Mouse (Mus musculus): Measurements from ENCODE around the gene Ear14. TPM values are rescaled to one million over a fixed set of nuclear protein-coding genes. Genes with fewer than 3 reads are reported as not detected.
"Not testable (repeated sequence)": the region's sequence is repeated elsewhere in the genome, so short reads cannot be mapped to it uniquely, and the experiment has no call there.

Gene Ear14
- polyA plus RNA-seq, 1 experiment from 2014 or later, result not detected

- not testable (repeated sequence) for H3K36me3 ChIP-seq (ENCODE audit: control insufficient read depth, insufficient read depth, low read length); H3K27me3 ChIP-seq (ENCODE audit: control insufficient read depth, insufficient read depth, low read length); H3K4me3 ChIP-seq (ENCODE audit: low read depth, low read length); H3K27ac ChIP-seq (ENCODE audit: low read depth, low read length); H3K9me3 ChIP-seq (replicated peaks; ENCODE audit: control insufficient read depth, low read length); H3K9ac ChIP-seq (ENCODE audit: low read depth, low read length); H3K4me2 ChIP-seq; H3K4me1 ChIP-seq (ENCODE audit: control insufficient read depth, insufficient read depth, low read length); ATAC-seq (replicated peaks; ENCODE audit: insufficient number of reproducible peaks, low FRiP score, low TSS enrichment)
- 50% methylated on average over 4 of the region's 4 CpGs for WGBS (ENCODE audit: insufficient replicate concordance)
Measured at GRCm38 (mm10) chr14:51172947-51173346, 30.2 kb upstream of the Ear14 start.

GRCm38 (mm10) chr14:51173843-51174242 lies 29.3 kb upstream of the Ear14 start:
- 77% methylated on average over 4 of the region's 4 CpGs for WGBS (ENCODE audit: insufficient replicate concordance)

DNA sequence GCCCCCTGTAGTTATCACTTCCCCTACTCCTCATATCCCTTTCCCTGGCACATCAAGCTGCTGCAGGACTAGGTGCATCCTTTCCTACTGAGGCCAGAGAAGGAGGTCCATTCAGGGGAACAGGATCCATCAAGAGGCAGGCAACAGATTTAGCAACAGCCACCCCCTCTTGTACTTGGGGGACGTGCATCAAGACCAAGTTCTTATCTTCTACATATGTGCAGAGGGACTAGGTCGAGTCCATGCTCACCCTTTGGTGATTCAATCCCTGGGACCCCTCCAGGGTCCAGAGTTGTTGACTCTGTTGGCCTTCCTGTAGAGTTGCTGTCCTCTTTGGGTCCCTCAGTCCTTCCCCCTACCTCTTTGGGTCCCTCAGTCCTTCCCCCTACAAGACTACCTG lies 22.1 kb upstream of the Ear14 start:
- not testable (repeated sequence) for H3K27me3 ChIP-seq (ENCODE audit: control insufficient read depth, insufficient read depth, low read length); ATAC-seq (replicated peaks; ENCODE audit: insufficient number of reproducible peaks, low FRiP score, low TSS enrichment); H3K27ac ChIP-seq (ENCODE audit: low read depth, low read length); H3K4me2 ChIP-seq; H3K36me3 ChIP-seq (ENCODE audit: control insufficient read depth, insufficient read depth, low read length); H3K9ac ChIP-seq (ENCODE audit: low read depth, low read length); H3K4me3 ChIP-seq (ENCODE audit: low read depth, low read length); H3K4me1 ChIP-seq (ENCODE audit: control insufficient read depth, insufficient read depth, low read length); H3K9me3 ChIP-seq (replicated peaks; ENCODE audit: control insufficient read depth, low read length)
- WGBS (ENCODE audit: insufficient replicate concordance), result 79% methylated on average over 2 of the region's 2 CpGs

More at GRCm38 (mm10) chr14:51173843-51174242, 29.3 kb upstream of the Ear14 start:
- H3K27me3 ChIP-seq (ENCODE audit: control insufficient read depth, insufficient read depth, low read length), result no peaks in the 10 kb centered on the region
- no peak overlapping the region for H3K27ac ChIP-seq (ENCODE audit: low read depth, low read length)
- H3K4me2 ChIP-seq, result no peak overlapping the region
- H3K4me1 ChIP-seq (ENCODE audit: control insufficient read depth, insufficient read depth, low read length), result no peaks in the 10 kb centered on the region; the same call in 1 of the 2 replicates
- no peaks in the 10 kb centered on the region for H3K36me3 ChIP-seq (ENCODE audit: control insufficient read depth, insufficient read depth, low read length)
- H3K9me3 ChIP-seq (replicated peaks; ENCODE audit: control insufficient read depth, low read length), result no peaks in the 10 kb centered on the region
- ATAC-seq (replicated peaks; ENCODE audit: insufficient number of reproducible peaks, low FRiP score, low TSS enrichment), result no peak
- no peak overlapping the region for H3K9ac ChIP-seq (ENCODE audit: low read depth, low read length)
- H3K4me3 ChIP-seq (ENCODE audit: low read depth, low read length), result no peak overlapping the region

DNA sequence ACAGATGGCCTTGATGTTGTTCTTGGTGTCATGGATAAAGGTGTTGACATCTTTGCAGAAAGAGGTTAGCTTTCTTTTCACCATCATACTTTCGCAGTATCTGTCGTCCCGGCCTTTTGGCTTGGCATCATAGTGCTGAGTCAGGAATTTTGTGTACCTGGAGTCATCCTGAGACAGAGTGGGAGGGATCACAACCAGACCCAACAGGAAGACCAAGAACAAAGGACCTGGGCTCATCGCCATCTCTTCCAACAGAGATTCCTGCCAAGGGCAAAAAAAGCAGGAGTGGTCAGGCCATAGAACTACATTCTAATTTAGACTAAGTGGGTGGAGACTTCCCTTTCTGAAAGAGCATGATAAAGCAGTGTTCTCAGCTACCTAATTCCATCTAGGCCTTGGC lies 7.5 kb upstream of the Ear14 start:
- Histone ChIP-seq H3K27me3 (ENCODE audit: control insufficient read depth, insufficient read depth, low read length) (no peaks in the 10 kb centered on the region), H3K4me2 (no peak overlapping the region), H3K4me1 (ENCODE audit: control insufficient read depth, insufficient read depth, low read length) (no peaks in the 10 kb centered on the region), H3K9me3 (replicated peaks; ENCODE audit: control insufficient read depth, low read length) (no peaks in the 10 kb centered on the region), H3K36me3 (ENCODE audit: control insufficient read depth, insufficient read depth, low read length) (no peaks in the 10 kb centered on the region), H3K4me3 (ENCODE audit: low read depth, low read length) (no peak overlapping the region), H3K27ac (ENCODE audit: low read depth, low read length) (no peak overlapping the region), H3K9ac (ENCODE audit: low read depth, low read length) (no peak overlapping the region)
- ATAC-seq (replicated peaks; ENCODE audit: insufficient number of reproducible peaks, low FRiP score, low TSS enrichment), result no peak
- 90% methylated on average over 4 of the region's 4 CpGs for WGBS (ENCODE audit: insufficient replicate concordance)

GRCm38 (mm10) chr14:51199098-51200023 lies 3.8 kb upstream of the Ear14 start, which contains the start of gene Ang2:
Ang2 (minus strand) TSS chr14:51199148.
- H3K36me3 ChIP-seq (ENCODE audit: control insufficient read depth, insufficient read depth, low read length), result no peaks in the 10 kb centered on the region
- no peaks in the 10 kb centered on the region for H3K4me1 ChIP-seq (ENCODE audit: control insufficient read depth, insufficient read depth, low read length)
- ATAC-seq (replicated peaks; ENCODE audit: insufficient number of reproducible peaks, low FRiP score, low TSS enrichment), result no peak
- no peak within 1 kb of the TSS for H3K27ac ChIP-seq (ENCODE audit: low read depth, low read length)
- WGBS (ENCODE audit: insufficient replicate concordance), result 69% methylated on average over 5 of the region's 5 CpGs
- H3K9me3 ChIP-seq (replicated peaks; ENCODE audit: control insufficient read depth, low read length), result no peaks in the 10 kb centered on the region
- no peaks in the 10 kb centered on the region for H3K27me3 ChIP-seq (ENCODE audit: control insufficient read depth, insufficient read depth, low read length)
- H3K9ac ChIP-seq (ENCODE audit: low read depth, low read length), result no peak within 1 kb of the TSS
- H3K4me3 ChIP-seq (ENCODE audit: low read depth, low read length), result no peak within 1 kb of the TSS
- H3K4me2 ChIP-seq, result no peak within 1 kb of the TSS

DNA sequence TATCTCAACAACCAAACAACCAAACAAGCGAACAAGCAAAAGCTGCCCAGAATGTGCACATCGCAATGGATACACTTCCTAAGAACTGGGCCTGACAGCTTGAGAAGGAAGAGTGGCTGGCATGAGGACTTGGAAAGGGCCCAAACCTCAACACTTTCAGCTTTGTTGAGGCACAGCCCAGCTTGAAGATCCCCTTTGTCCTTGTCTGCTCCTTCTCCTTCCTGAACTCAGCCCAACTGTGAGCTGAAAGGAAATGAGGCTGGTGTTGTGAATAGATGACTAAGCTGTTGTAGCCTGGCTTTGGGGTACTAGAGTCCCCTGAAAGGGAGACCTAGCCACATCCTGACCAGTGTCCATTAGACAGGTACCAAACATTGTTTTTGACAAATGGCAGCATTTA lies 3.1 kb upstream of the Ear14 start:
- H3K27ac ChIP-seq (ENCODE audit: low read depth, low read length), result no peak overlapping the region
- no peak overlapping the region for H3K4me2 ChIP-seq
- no peaks in the 10 kb centered on the region for H3K36me3 ChIP-seq (ENCODE audit: control insufficient read depth, insufficient read depth, low read length)
- H3K9me3 ChIP-seq (replicated peaks; ENCODE audit: control insufficient read depth, low read length), result no peaks in the 10 kb centered on the region
- ATAC-seq (replicated peaks; ENCODE audit: insufficient number of reproducible peaks, low FRiP score, low TSS enrichment), result no peak
- WGBS (ENCODE audit: insufficient replicate concordance), result 83% methylated on average over 2 of the region's 2 CpGs
- no peaks in the 10 kb centered on the region for H3K4me1 ChIP-seq (ENCODE audit: control insufficient read depth, insufficient read depth, low read length)
- H3K27me3 ChIP-seq (ENCODE audit: control insufficient read depth, insufficient read depth, low read length), result no peaks in the 10 kb centered on the region
- no peak overlapping the region for H3K9ac ChIP-seq (ENCODE audit: low read depth, low read length)
- no peak overlapping the region for H3K4me3 ChIP-seq (ENCODE audit: low read depth, low read length)

DNA sequence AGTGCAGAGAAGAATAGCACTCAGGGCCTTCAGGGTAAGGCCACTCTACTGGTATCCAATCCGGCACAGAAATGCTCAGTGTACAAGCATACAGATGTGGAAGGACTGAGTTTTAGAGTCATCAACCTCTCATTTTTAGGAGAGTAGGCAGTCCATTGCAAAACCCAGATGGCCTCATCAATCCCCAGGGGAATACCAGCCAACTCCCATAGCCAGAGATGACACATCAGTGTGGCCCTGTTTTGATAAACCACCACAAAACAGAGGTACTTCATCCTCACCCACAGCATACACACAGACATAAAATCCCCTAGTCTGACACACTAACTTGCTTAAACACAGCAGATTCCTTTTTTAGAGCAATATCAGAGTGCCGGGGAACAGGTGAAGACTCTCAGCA lies 2.7 kb upstream of the Ear14 start:
- H3K4me3 ChIP-seq (ENCODE audit: low read depth, low read length), result no peak overlapping the region
- no peaks in the 10 kb centered on the region for H3K27me3 ChIP-seq (ENCODE audit: control insufficient read depth, insufficient read depth, low read length)
- no peak overlapping the region for H3K9ac ChIP-seq (ENCODE audit: low read depth, low read length)
- ATAC-seq (replicated peaks; ENCODE audit: insufficient number of reproducible peaks, low FRiP score, low TSS enrichment), result no peak
- no peak overlapping the region for H3K27ac ChIP-seq (ENCODE audit: low read depth, low read length)
- no peaks in the 10 kb centered on the region for H3K4me1 ChIP-seq (ENCODE audit: control insufficient read depth, insufficient read depth, low read length)
- H3K4me2 ChIP-seq, result no peak overlapping the region
- H3K9me3 ChIP-seq (replicated peaks; ENCODE audit: control insufficient read depth, low read length), result no peaks in the 10 kb centered on the region
- no peaks in the 10 kb centered on the region for H3K36me3 ChIP-seq (ENCODE audit: control insufficient read depth, insufficient read depth, low read length)
- 78% methylated on average over 2 of the region's 2 CpGs for WGBS (ENCODE audit: insufficient replicate concordance)

DNA sequence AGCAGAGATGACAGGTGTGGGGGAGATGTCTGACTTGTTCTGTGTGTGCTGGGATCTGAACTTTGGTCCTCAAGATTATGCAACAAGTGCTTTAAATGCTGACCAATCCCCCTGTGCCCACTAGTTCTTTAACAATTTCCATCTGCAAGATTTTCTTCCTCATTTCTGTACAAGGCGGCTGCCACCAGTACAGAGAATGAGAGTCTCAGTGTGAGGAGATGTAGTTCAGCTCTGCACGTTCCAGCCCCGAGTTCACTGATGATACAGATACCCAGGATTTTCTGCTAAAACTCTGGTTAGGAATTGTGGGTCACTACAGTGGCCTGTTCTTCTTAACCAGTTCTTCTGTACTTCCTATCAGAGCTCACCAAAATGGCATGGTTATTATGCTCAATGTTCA lies 16.9 kb downstream of the Ear14 start:
- H3K27ac ChIP-seq (ENCODE audit: low read depth, low read length); H3K9ac ChIP-seq (ENCODE audit: low read depth, low read length); H3K9me3 ChIP-seq (replicated peaks; ENCODE audit: control insufficient read depth, low read length); H3K4me1 ChIP-seq (ENCODE audit: control insufficient read depth, insufficient read depth, low read length); H3K4me2 ChIP-seq; H3K36me3 ChIP-seq (ENCODE audit: control insufficient read depth, insufficient read depth, low read length); H3K27me3 ChIP-seq (ENCODE audit: control insufficient read depth, insufficient read depth, low read length); ATAC-seq (replicated peaks; ENCODE audit: insufficient number of reproducible peaks, low FRiP score, low TSS enrichment); H3K4me3 ChIP-seq (ENCODE audit: low read depth, low read length): not testable (repeated sequence)
- 86% methylated on average over 3 of the region's 3 CpGs for WGBS (ENCODE audit: insufficient replicate concordance)

DNA sequence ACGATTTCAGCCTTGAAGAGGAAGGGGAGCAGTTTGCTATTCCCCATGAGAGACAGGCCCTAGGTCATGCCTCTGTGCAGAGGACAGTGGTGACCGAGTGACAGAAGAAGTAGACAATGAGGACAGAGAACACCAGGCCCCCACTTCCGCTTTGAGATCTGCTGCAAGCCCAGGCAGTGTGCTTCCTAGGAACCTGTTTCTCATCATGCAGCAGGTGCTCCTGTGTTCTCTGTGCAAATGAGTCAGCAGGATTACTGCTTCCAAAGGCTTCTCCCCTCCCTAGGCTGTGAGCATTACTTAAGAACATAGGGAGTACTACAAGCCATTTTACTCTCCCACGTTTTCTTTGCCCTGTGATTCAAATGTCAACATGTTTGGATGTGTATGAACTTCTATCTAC lies 26.5 kb downstream of the Ear14 start:
- not testable (repeated sequence) for H3K4me3 ChIP-seq (ENCODE audit: low read depth, low read length); H3K27me3 ChIP-seq (ENCODE audit: control insufficient read depth, insufficient read depth, low read length); H3K4me2 ChIP-seq; H3K27ac ChIP-seq (ENCODE audit: low read depth, low read length); H3K4me1 ChIP-seq (ENCODE audit: control insufficient read depth, insufficient read depth, low read length); ATAC-seq (replicated peaks; ENCODE audit: insufficient number of reproducible peaks, low FRiP score, low TSS enrichment); H3K36me3 ChIP-seq (ENCODE audit: control insufficient read depth, insufficient read depth, low read length); H3K9me3 ChIP-seq (replicated peaks; ENCODE audit: control insufficient read depth, low read length); H3K9ac ChIP-seq (ENCODE audit: low read depth, low read length)
- WGBS (ENCODE audit: insufficient replicate concordance), result 47% methylated on average over 4 of the region's 4 CpGs
